Mouse (Mus musculus) stomach, embryonic 14.5 days (tissue): ENCODE results near the gene Tmem120b. TPM values are rescaled to one million over a fixed set of nuclear protein-coding genes. Genes with fewer than 3 reads are reported as not detected.

Experiments
- ATAC-seq: fragments of 200-750 bp; cut with Nextera tagmentation; 2 replicates; pipeline ENCODE4 v1.8.0; 2017; ENCODE audit warnings: low read depth, moderate TSS enrichment; ENCODE audit not compliant: insufficient number of reproducible peaks, insufficient read depth, low FRiP score
- H3K27ac ChIP-seq: fragments of 300-500 bp; sonication (generic); 2 replicates; pipeline ENCODE4 v1.5.1; 2014; ENCODE audit warnings: mild to moderate bottlenecking, low read length, moderate library complexity, mixed read lengths
- H3K27me3 ChIP-seq: fragments of 300-500 bp; sonication (generic); 2 replicates; pipeline ENCODE4 v1.6.1; 2014; ENCODE audit warnings: low read length, control low read depth, mixed read lengths; ENCODE audit not compliant: control insufficient read depth, insufficient read depth
- H3K36me3 ChIP-seq: fragments of 300-500 bp; sonication (generic); 2 replicates; pipeline ENCODE4 v1.6.1; 2014; ENCODE audit warnings: mild to moderate bottlenecking, control low read depth, low read length, moderate library complexity, mixed read lengths; ENCODE audit not compliant: control insufficient read depth, insufficient read depth
- H3K4me1 ChIP-seq: fragments of 300-500 bp; sonication (generic); 2 replicates; pipeline ENCODE4 v1.6.1; 2014; ENCODE audit warnings: low read length, control low read depth, mixed read lengths; ENCODE audit not compliant: control insufficient read depth, insufficient read depth
- H3K4me2 ChIP-seq: fragments of 300-500 bp; sonication (generic); replicated peaks from 2 replicates; pipeline ENCODE4 v1.6.1; 2014; ENCODE audit warnings: low read depth, low read length, control low read depth
- H3K4me3 ChIP-seq: fragments of 300-500 bp; sonication (generic); 2 replicates; pipeline ENCODE4 v1.5.1; 2014; ENCODE audit warnings: low read depth, low read length, control low read depth
- H3K9ac ChIP-seq: fragments of 300-500 bp; sonication (generic); replicated peaks from 2 replicates; pipeline ENCODE4 v1.6.1; 2014; ENCODE audit warnings: low read depth, mild to moderate bottlenecking, control low read depth, low read length, moderate library complexity, mixed read lengths
- H3K9me3 ChIP-seq: fragments of 300-500 bp; sonication (generic); 2 replicates; pipeline ENCODE4 v1.6.1; 2016; ENCODE audit warnings: low read depth, low read length, control low read depth; ENCODE audit not compliant: control insufficient read depth
- WGBS: fragments of 180-500 bp; shearing (Covaris S2); extraction: QIAGEN DNeasy Blood & Tissue Kit; methylation state at CpG from one replicate; pipeline ENCODE4 v1.1.7; 2014; 5-methylcytosine and 5-hydroxymethylcytosine counted together
- polyA plus RNA-seq: library from polyadenylated mRNA; unstranded; fragments of >200 nt; fragmentation: Nextera tagmentation; extraction: Ambion mirVana; gene quantifications from 2 replicates; pipeline ENCODE4 v1.2.1, GENCODE M21; 2014

Gene Tmem120b
- polyA plus RNA-seq, 1 experiment from 2014 or later, result 9.3 TPM

DNA sequence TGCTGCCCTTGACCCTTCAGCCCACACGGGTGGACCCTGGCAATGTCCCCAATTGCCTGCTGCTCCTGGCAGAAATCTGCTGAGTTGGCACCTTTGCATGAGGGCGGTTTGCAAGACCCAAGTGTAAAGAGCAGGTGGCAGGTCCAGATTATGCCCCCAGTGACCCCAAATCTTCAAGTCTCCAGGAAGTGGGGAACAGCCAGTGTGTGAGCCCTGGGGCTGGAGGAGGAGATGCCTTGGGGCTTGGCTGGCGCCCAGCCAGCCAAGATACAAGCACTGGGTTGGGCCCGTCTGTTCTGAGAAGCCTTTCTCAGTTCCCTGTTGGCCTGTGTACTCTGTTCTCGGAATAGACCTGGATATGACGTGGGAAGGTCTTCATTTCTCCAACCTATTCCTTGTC is 40.8 kb upstream of the Tmem120b start:
- Histone ChIP-seq H3K9ac (no peak overlapping the region), H3K36me3 (peaks cover 17% of the 10 kb centered on the region), H3K4me3 (no peak overlapping the region), H3K27me3 (no peaks in the 10 kb centered on the region), H3K27ac (no peak overlapping the region), H3K4me1 (no peaks in the 10 kb centered on the region), H3K4me2 (no peak overlapping the region), H3K9me3 (no peaks in the 10 kb centered on the region)
- 52% methylated on average over 6 of the region's 6 CpGs for whole genome bisulfite sequencing
- no peak for ATAC-seq

DNA sequence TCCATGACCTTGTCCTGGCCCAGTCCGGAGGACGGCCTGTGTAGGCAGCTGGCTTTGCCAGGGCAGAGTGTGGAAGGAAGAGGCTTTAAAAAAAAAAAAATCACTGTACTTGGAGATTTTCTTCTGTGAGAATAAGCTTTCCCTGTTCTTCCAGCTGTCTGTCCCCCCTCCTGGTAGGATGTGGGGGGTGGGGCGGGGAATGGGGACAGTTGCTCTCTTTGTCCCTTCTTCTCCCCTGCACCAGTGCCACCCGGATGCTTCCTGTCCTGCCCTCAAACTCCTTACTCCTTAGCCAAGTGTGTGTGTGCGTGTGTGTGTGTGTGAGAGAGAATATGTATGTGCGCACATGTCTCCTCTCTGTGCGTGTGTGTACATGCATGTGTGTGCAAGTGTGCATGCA is 38.5 kb upstream of the Tmem120b start:
- WGBS, result 82% methylated on average over 7 of the region's 7 CpGs
- no peak overlapping the region for H3K4me3 ChIP-seq
- ATAC-seq, result no peak
- H3K9ac ChIP-seq, result no peak overlapping the region
- H3K4me2 ChIP-seq, result no peak overlapping the region
- no peaks in the 10 kb centered on the region for H3K27me3 ChIP-seq
- H3K9me3 ChIP-seq, result no peaks in the 10 kb centered on the region
- no peak overlapping the region for H3K27ac ChIP-seq
- no peaks in the 10 kb centered on the region for H3K4me1 ChIP-seq
- H3K36me3 ChIP-seq, result peaks cover 17% of the 10 kb centered on the region

DNA sequence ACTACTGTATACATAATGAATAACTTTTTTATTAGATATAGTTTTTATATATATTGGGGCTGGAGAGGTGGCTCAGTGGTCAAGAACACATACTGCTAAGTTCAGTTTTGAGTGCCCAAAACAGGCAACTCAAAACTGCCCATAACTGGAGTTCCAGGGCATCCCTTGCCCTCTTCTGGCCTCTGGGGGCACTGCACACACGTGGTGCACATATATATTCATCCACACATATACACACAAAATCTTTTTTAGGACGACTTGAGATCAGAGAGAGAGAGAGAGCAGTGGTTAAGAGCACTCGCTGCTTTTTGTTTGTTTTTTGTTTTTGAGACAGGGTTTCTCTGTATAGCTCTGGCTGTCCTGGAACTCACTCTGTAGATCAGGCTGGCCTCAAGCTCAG is 36.9 kb upstream of the Tmem120b start:
- H3K27ac ChIP-seq, result no peak overlapping the region
- H3K36me3 ChIP-seq, result peaks cover 17% of the 10 kb centered on the region
- no peak overlapping the region for H3K9ac ChIP-seq
- no peaks in the 10 kb centered on the region for H3K4me1 ChIP-seq
- no peaks in the 10 kb centered on the region for H3K9me3 ChIP-seq
- ATAC-seq, result no peak
- 87% methylated on average over 3 of the region's 3 CpGs for WGBS
- H3K27me3 ChIP-seq, result no peaks in the 10 kb centered on the region
- H3K4me2 ChIP-seq, result no peak overlapping the region
- no peak overlapping the region for H3K4me3 ChIP-seq

DNA sequence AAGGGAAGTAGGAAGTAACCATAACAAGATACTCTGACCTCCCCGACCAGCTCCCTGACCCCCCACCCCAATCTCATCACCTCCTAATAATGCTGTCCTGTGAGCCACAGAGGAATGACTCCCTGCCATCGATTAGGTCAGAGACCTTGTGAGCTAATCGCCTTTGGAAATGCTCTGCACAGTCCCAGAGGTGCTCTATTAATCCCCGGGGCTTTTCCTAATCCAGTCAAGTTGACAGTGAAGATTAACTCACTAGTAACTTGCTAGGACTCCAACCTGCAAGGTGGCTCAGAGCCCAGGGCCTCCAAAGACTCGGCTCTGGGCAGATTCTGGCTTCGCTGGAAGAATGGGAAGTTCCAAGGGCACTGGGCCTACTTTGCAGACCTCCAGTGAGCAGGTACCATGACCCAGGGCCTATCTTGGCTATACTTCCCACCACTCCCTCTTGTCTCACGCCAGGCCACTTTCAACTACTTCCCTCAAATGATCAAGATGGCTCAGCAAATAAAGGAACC is 34.5 kb upstream of the Tmem120b start:
- H3K27ac ChIP-seq, result no peak overlapping the region
- no peak for ATAC-seq
- WGBS, result 63% methylated on average over 7 of the region's 7 CpGs

DNA sequence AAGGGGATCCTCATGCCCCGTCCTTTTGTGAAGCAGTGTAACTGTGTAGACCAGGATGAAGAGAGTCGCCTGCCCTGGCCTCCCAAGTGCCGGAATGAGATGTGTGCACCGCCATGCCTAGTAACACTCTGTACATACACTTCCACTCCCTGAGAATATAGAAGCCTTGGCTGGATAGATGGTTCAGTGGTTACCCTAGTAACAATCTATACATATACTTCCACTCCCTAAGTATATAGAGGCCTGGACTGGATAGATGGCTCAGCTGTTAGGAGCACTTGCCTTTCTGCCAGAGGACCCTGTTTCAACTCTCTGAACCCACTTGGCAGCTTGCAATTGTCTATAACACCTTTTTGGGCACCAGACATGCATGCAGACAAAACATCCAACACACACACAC is 33.1 kb upstream of the Tmem120b start:
- Histone ChIP-seq H3K9ac (no peak overlapping the region), H3K36me3 (peaks cover 11% of the 10 kb centered on the region), H3K4me3 (no peak overlapping the region), H3K4me2 (no peak overlapping the region), H3K9me3 (no peaks in the 10 kb centered on the region), H3K27me3 (no peaks in the 10 kb centered on the region), H3K4me1 (no peaks in the 10 kb centered on the region), H3K27ac (no peak overlapping the region)
- WGBS, result 81% methylated on average over 4 of the region's 4 CpGs
- no peak for ATAC-seq

More for the DNA sequence above, 34.5 kb upstream of the Tmem120b start:
- H3K4me2 ChIP-seq, result no peak overlapping the region
- H3K4me1 ChIP-seq, result no peaks in the 10 kb centered on the region
- H3K36me3 ChIP-seq, result peaks cover 17% of the 10 kb centered on the region
- H3K9me3 ChIP-seq, result no peaks in the 10 kb centered on the region
- no peak overlapping the region for H3K4me3 ChIP-seq
- H3K9ac ChIP-seq, result no peak overlapping the region
- no peaks in the 10 kb centered on the region for H3K27me3 ChIP-seq

DNA sequence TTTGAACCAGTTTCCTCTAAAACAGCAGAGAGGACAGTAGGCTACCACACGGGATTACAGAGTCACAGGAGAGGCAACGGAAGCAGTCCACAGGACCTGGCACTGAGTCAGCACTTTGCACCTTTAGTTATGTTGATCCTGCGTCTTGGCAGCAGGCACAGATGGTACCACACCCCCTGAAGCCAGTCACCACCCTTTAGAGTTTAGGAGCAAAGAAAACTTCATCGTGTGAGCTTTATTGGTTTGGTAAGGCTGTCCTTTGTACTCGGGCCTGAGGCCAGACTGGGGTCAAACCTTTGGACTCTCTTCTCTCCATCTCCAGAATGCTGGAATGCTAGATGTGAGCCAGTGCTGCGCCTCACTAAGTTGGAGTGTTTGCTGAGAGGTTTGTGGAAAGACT is 32.7 kb upstream of the Tmem120b start:
- H3K27me3 ChIP-seq, result no peaks in the 10 kb centered on the region
- no peak overlapping the region for H3K9ac ChIP-seq
- H3K4me2 ChIP-seq, result no peak overlapping the region
- H3K36me3 ChIP-seq, result peaks cover 6% of the 10 kb centered on the region; the same call in 1 of the 2 replicates
- H3K27ac ChIP-seq, result no peak overlapping the region
- H3K9me3 ChIP-seq, result no peaks in the 10 kb centered on the region
- no peaks in the 10 kb centered on the region for H3K4me1 ChIP-seq
- 0 out of 2 replicates have a peak, but pooled peaks have one; percentile 46 for ATAC-seq
- no peak overlapping the region for H3K4me3 ChIP-seq
- WGBS, result 25% methylated on average over 6 of the region's 6 CpGs

DNA sequence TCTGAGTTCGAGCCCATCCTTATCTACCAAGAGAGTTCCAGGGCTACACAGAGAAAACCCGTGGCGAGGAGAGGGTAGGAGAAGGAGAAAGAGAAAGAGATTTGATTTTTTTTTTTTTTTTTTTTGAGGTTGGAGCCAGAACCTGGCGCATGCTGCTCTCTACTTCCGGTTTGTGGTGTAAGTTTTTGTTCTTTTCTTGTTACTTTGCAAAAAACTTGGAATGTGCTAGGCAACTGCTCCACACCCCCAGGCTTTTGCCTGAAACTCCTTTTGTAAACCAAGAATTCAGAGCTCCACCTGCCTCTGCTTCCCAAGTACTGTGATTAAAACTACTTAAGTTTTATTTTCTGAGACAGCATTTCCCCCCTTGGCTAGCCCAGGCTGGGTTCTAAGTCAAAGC is 30.1 kb upstream of the Tmem120b start:
- ATAC-seq, result no peak
- Histone ChIP-seq H3K36me3 (no peaks in the 10 kb centered on the region), H3K9ac (no peak overlapping the region), H3K4me1 (no peaks in the 10 kb centered on the region), H3K9me3 (no peaks in the 10 kb centered on the region), H3K4me3 (no peak overlapping the region), H3K27me3 (no peaks in the 10 kb centered on the region), H3K27ac (no peak overlapping the region), H3K4me2 (no peak overlapping the region)
- 85% methylated on average over 5 of the region's 5 CpGs for WGBS

DNA sequence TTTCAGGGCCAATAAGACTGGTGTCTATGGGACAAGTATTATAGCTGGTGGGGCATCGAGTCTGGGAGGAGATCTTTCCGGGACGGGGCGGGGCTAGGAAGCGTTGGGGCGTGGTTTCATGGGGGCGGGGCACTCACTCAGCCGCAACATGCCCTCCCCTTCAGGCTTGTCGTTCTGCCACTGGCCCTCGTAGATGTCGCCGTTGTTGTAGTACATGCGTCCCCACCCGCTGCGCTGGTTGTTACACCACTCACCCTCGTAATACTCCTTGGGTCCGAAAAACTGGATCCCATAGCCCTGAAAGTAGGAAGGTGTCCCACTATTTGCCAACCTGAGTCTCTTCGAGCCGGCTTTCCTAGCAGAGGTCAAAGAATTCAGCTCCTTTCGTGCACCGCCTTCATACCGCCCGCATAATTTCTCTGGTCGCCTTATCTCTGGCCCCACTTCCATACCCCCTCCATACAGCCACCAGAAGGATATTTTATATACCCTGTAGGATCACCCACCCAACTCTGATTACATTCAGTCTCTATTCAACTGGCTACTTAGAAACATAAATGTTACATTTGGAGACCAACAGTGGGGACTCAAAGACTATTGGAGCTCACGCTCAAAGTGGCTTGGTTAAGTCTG is 29.0 kb upstream of the Tmem120b start:
- peak overlapping the region; percentile 27 for H3K4me3 ChIP-seq
- no peaks in the 10 kb centered on the region for H3K36me3 ChIP-seq
- 4% methylated on average over 25 of the region's 25 CpGs for WGBS
- H3K27me3 ChIP-seq, result no peaks in the 10 kb centered on the region
- peak; percentile 59; the same call in 1 of the 2 replicates for ATAC-seq
- H3K4me1 ChIP-seq, result no peaks in the 10 kb centered on the region
- H3K27ac ChIP-seq, result no peak overlapping the region
- H3K4me2 ChIP-seq, result peak overlapping the region; percentile 57
- no peaks in the 10 kb centered on the region for H3K9me3 ChIP-seq
- no peak overlapping the region; the same call in 1 of the 2 replicates for H3K9ac ChIP-seq

DNA sequence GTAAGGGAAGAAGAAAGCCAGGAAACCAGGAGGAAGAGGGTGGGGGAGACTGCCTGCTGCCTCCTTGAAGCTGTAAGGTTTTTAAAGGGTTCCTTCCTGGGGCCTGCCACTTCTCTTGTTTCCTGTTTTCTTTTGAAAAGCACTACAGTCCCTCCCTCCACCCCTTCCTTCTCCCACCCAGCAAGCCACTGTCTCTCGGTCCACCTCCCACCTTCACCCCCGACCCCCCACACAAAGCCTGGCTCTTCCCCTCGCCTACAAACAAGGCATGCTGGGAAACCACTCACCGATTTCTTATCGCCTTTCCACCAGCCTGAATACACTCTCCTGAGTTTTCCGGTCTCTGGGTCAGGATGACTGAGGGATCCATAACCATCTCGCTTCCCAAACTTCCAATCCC is 27.4 kb upstream of the Tmem120b start:
- WGBS, result 50% methylated on average over 7 of the region's 7 CpGs
- no peak overlapping the region; the same call in 1 of the 2 replicates for H3K27ac ChIP-seq
- no peaks in the 10 kb centered on the region for H3K9me3 ChIP-seq
- H3K4me1 ChIP-seq, result no peaks in the 10 kb centered on the region
- H3K4me3 ChIP-seq, result no peak overlapping the region
- ATAC-seq, result no peak
- no peak overlapping the region for H3K4me2 ChIP-seq
- H3K9ac ChIP-seq, result no peak overlapping the region
- H3K27me3 ChIP-seq, result no peaks in the 10 kb centered on the region
- H3K36me3 ChIP-seq, result no peaks in the 10 kb centered on the region
